Mouse (Mus musculus) spleen, adult 18-20 months (tissue): ENCODE measurements around the gene Plekha1.

Experiments used
- DNase-seq, 2 experiments: peaks; one replicate each; pipeline ENCODE4 v3.0.0; 2022; ENCODE audit warnings: mixed read lengths in 2 of 2

The Plekha1 gene

DNA sequence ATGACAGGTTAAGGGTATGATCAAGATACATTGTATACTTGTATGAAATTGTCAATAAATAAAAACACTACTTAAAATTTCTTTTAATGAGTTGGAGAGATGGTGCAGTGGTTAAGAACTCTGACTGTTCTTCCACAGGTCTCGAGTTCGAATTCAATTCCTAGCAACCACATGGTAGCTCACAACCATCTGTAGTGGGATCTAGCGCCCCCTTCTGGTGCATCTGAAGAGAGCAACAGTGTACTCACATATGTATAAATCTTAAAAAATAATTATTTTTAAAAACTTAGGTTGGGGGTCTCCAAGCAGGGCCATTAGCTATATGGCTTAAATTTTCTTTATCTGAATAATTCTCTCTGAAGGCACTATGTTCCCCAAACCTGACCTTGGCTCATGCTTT lies 64.8 kb downstream of the Plekha1 start:
- no peak for DNase-seq

DNA sequence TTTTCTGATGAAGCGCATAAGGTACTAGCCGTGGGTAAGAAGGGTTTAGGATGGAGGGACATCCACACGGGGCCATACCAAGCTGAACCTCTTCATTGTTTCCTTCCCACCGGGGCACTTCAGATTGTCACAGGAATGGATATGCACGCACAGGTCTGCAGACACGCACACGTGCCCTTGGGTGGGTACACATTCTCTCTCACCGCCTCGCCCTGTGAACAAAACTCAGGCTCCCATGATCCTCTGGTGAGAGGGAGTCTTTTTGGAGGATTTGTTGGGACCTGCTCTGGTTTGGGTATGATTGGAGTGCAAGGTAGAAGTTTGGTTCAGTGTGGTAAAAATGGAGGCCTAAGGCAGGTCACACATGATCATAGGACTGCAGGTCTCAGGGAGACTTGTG lies 67.4 kb downstream of the Plekha1 start:
- DNase-seq, result no peak

DNA sequence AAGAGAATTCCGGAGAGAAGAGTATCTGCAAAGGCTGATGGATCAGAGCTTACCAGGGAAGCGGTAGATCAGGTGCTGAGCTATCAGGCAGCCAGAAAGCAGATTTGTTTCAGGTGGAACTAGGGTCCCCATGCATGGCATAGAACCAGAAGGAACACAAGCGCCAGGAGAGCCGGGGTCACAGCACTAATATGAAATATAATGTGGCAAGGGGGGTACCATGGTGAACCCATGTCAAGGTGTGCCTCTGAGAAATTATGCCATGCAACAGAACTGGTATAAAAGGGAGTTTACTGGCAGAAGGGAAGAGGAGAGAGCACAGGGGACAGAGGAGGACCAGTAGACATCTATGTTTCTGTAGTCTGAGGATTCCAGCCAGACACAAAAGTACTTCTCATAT lies 69.1 kb downstream of the Plekha1 start:
- no peak for DNase-seq

DNA sequence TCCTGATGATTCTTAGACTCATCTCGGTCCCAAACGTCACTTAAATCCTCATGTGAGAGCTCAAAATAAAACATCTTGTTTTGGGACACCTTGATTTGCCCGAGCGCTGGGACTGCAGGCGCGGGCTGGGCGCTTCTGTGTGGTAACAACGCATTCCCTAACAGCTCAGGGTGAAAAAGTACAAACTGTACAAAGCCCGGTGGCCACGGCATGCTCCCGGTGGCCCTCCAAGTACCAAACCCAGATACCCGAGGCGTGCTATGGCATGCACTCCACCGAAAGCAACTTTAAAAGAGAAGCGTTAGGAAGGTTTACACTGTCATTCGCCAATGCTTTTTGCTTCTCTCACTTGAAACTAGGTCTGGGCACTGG lies 69.9 kb downstream of the Plekha1 start:
- no peak for DNase-seq

DNA sequence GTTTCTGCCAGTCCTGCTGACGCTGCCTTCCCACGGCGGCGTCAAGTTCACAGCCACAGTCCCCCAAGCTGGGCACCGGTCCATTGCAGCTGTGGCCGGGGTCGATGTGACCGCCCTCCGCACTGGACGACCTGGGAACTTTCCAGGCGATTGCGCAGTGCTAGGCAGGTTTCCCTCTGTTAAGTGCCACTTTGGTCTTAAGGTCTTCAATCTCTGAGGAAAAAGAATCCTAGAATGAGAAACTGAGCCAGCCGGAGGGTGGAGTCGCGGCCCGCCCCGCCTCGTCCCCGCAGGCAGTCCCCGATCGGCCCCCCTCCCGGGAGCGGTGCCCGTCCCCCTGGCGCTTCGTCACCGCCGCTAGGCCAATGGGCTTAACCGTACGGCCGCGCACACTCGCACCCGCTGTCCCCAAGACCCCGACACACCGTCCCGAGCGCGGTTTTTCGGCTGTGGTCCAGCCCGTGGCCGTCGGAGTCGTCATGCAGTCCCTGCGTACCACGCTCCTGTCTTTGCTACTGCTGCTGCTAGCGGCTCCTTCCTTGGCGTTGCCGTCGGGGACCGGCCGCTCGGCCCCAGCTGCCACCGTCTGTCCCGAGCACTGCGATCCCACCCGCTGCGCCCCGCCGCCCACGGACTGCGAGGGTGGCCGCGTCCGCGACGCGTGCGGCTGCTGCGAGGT lies 70.4 kb downstream of the Plekha1 start, which contains the start of gene Htra1:
Gene Htra1 (plus strand): TSS at position 319 of the 679 bp plus-strand sequence.
- peak; percentile 13 to 17 for DNase-seq

DNA sequence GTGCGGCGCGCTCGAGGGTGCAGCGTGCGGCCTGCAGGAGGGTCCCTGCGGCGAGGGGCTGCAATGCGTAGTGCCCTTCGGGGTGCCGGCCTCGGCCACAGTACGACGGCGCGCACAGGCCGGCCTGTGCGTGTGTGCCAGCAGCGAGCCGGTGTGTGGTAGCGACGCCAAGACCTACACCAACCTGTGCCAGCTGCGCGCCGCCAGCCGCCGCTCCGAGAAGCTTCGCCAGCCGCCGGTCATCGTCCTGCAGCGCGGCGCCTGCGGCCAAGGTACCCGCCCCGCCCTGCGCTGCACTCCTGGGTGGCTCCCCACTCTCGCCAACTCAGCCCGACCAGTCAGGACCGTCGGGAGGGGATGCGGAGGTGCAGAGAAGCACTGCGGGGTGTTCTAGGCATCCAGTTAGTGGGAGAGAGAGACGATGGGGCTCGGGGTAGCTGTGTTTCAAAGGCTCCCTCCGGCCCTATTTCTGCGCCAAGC lies 71.0 kb downstream of the Plekha1 start:
- no peak for DNase-seq

DNA sequence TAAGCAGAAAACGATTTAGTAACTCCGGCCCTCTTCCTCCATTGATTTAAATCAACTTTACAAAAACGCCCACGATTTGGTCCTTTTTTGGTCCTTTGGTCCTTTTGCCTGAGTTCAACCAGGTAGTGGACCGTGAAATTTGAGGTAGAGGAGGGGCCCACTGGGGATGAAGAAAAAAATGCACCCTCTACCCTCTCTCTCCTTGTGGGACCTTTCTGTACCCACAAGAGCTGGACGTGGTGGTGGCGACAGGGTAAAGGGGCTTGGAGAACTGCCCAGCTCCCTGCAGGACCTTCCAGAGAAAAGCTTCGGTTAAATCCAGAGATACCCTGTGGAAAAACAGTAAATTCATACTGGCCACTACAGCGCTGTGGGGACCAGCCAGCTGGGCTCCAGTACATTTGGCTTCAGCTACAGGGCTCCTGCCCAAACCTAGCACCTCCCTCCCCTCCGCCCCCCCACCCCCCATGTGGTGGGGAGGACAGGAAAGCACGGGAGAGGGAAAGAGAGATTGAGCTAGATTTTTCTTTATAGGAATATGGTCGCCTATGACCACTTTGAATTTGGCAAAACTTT lies 71.8 kb downstream of the Plekha1 start:
- DNase-seq, result no peak

DNA sequence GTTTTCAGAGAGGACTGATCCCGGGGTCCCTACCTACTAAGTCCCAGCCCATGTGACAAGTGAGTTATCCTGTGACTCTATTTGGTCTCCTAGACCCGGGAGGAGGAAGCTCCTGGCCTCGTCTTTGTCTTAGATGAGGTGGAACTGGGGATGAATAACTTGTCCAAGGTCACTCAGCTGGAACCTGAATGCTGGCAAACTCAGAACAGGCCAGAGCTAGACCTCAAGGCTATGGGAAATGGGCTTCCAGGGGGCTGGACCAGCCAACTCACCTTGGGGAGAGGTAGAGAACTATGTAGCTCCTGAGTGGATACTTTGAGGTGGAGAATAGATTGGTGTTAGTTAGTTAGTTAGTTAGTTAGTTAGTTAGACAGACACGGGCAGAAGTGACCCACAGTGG lies 72.4 kb downstream of the Plekha1 start:
- DNase-seq, result no peak

DNA sequence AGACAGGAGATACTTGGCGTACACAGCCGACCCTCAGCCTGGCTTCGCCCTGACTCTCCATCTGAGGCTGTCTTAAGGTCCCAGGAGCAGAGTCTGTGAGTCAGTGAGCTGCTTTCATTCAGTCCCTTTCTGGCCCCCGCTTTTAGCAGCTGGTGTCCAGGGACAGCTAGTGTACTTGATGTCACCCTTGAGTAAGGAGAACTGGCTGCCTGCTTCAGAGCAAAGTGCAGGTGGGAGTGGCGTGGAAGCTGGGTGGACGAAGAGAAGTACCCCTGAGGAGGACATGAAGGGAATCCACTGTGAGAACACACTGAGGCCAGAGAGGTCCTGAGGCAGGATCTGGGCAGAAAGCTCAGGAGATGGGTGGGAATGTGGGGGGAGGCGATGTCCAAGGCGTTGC lies 73.3 kb downstream of the Plekha1 start:
- no peak for DNase-seq

DNA sequence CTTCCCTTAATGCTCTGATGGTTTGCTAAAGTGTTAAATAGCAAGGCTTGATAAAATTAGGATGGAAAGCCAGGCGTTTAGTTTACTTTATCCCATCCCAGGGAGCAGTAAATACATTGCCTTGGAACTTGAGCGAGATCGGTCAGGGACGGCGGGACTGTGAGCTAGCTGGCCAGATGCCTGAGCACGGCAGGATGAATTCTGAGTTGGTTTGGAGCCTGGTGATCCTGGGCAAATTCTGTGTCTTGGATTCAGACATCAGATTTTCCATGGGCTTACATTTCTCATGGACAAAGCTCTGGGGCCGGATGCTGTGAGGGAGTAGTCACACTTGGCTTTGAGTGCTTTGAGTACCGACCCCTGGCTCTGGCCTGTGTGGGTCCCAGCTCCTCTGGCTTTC lies 75.2 kb downstream of the Plekha1 start:
- no peak for DNase-seq

DNA sequence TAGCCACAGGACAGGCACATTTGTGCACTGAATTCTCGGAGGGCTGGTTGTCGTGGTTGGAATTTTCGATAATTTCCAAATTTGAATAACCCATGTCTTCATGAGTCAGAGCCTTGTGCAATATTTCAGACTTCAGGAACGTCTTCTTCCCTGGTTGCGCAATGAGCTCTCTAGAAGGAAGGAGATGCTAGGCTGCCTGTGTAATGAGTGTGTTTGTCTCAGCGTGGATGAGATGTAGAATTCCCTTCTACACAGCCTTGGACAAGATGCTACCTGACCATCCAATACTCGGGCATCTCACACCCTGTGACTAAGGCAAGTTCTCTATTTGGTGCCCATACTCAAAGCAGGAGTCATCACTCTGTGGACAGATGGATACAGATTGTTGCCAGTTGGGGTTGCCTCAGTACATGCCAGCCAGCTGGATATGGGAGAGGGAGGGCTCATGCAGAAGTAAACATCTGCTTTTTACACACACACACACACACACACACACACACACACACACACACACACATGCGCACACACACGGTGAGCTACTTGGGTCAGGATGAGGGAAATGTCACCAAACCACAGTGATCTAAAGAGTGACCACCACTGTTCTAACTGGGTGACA lies 77.8 kb downstream of the Plekha1 start:
- no peak for DNase-seq

DNA sequence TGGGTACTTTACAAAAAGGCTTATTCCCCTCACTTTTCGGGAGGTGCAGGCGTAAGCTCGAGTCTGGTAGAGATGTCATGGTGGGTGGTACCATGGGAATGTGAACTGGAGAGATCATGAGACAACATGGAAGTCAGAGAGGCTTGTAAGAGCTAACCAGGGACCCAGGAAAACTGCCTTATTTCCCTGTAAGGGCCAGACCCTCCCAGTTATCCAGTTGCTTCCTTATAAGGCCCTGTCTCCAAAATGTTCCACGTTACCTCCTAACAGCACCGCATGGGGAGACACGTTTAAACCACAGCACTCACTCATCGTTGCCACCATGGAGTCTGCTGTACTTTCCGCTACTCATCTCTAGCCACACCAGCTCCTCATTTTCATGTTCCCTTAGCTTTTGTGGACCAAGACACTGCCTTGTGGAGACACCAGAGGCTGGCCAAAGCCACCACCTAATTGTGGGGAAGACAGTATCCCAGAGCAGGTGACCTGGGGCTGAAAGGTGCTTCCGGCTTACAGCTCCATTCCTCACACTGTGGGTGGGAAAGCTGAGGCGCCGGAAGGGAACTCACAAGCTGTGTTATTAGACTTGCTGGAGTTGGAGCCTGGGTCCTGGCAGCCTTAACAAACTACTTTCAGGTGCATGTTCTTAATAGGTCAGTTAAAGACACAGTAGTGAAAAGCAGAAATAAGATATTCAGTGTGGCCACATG lies 79.4 kb downstream of the Plekha1 start:
- no peak for DNase-seq

DNA sequence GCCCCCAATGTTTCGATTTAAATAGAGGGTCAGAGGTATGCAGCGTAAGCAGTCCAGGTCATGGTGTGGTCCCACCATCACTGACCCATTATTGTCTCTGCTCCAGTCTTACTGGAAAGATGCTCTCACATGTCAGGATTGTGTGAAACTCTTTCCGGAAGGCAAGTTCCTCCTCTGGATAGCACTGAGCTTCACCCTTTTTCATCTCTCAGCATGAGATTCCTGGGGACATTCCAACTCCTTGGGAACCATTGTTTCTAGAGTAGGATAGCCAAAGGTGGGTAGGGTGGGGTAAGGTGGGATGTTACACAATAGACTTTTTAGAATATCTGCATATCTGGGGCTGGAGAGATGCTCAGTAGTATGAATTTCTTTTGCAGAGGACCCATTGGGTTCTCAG lies 80.2 kb downstream of the Plekha1 start:
- no peak for DNase-seq

DNA sequence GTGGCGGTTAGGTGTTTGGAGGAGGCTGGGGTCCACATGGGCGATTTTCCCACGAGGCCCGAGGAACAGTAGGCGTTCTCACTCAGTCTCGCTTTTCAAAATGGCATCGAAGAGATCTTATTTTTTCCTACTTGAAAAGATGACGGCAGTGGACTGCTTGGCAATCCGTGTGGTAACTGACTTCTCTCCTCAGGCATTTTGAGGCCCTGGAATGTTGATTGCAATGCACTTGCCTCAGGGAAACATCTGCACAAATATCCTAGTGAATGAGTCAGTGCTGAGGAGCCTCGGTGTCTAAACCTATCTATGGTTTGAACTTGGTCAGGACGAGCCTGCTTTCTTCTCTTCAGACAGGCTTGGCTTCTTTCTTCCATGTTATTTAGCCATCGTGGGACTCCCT lies 80.7 kb downstream of the Plekha1 start:
- no peak for DNase-seq

DNA sequence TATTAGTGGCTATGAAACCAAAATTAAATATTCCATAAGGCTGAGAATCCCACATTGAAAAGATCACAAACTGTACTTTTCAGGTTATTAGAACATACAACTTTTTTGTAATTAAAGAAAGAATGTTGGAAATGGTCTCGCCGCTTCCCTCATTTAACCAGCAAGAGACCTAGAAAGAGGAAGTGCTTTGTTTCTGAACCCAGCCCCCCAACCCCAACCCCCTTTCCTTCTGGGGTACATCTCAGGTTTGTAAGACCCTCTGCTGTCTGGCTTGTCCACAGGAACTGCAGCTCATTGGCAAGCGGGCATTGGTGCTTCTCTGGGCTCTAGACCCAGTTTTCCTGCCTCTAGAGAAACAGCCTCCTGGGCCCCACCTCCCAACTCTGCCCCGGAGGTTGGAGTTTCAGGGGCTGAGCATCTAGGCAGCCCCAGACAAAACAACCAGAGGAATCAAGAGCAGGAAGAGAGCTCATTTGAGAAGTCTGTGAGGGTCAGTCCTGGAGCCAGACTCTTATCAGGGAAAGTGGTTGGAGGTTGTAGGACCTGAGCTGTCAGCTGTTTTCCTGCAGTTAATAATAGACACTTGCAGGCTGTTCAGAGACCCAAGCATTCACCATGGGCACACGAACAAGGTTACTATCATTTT lies 83.1 kb downstream of the Plekha1 start:
- no peak for DNase-seq

DNA sequence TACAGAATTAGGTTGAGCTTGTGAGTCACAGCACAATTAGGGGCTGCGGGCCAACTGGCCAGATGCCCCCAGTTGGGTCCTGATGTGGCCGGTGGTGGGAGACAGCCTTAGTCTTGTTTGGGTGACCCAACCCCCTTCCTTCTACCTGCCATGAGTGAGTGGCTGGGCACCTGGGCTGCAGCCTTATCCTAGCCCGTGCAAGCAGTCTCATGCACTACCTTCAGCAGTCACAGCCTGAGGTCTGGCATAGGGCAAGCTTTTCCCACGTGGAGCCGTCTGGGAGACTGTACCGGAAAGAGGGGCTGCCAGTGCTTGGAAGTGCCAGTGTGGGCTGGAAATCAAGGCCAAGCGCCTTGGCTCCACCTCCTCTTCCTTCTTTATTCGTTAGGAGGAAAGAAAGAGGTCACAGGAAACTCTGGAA lies 83.8 kb downstream of the Plekha1 start:
- DNase-seq, result no peak

DNA sequence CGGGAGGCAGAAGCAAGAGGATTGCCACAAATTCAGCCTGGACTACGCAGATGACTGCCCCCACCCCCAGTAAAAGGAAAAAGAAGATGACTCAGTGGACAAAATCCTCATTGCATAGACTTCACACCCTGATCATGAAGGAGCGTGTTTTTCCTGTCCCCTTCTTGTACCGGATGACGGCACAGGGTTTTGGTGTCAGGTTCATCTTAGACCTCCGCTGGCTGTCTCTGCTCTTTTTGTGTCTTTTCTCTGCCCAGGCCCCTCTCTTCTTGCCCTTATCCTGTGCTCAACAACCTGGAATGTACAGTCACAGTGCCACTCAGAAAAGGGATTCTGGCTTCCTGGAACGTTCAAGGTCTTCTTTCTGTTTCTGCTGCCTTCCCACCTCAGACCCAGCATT lies 84.9 kb downstream of the Plekha1 start:
- DNase-seq, result no peak

DNA sequence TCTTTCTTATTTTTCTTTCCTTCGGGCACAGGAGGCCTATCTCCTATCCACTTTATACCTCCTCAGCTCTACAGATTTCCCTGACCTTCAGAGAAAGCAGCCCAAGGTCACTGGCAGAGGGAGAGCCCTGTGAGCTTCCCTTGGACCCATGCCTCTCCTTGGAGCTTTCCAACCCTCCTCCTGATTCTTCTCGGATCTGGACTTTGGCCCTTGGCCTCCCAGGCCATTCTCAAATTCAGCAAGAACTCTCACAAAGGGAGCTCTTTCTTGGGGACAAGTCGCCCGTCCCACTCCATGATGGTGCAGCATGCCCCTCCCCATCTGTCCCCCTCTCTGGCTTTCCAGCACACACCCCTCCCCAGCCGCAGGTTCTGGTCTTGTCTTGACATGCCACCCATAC lies 85.4 kb downstream of the Plekha1 start:
- no peak for DNase-seq

DNA sequence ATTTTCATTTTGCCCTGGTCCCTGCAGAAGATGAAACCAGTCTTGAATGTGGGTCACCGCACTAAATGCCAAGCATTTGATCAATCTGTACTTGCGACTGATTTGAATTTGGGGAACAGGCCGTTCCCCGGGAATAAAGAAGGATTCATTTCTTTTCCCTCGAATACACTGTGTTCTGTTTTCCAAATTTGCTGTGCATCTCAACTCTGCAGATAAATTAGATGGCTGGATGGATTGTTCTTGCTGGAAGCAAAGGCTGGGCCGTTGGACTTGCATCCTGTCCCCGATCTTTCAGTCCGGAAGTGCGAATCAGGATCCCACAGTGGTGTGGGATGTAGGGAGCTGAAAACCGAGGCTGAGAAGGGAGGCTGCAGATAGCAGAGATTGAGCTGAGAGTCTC lies 87.8 kb downstream of the Plekha1 start:
- DNase-seq, result no peak

DNA sequence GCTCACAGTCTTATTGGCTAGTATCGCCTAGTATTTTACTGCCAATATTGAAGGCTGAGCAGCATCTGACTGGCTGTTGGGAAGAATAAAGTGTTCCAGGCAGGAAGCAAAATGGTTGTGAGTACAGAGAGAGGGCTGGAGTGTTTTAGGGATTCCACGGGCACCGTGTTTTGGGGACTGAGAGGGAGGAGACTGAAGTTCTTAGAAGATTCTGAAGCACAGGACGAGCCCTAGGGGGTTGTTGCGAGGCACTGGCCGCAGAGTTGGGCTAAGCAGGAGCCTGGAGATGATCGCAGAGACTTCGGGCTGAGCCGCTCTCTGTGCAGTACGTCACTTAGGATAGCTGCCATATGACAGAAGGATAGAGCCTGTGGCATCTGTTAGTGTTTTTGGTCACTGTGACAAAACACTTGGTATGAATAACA lies 88.6 kb downstream of the Plekha1 start:
- DNase-seq, result no peak

DNA sequence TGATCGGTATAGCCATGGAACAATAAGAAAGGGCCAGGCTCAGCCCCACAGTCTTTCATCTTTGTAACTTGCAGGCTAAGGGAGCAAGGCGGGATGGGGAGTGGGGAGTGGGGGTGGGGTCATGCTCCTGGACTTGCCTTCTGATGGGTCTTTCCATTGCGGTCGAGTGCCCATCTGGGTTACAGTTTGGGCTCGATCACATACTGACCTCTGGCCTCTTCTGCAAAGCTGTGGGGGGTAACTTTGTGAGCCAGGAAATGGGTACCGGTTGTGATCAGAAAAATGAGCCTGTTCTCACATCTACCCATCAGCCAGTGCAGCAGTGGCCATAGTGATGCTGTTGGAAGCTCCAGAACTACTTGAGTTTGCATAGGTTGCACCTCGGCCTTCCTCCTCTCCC lies 93.0 kb downstream of the Plekha1 start:
- no peak for DNase-seq

DNA sequence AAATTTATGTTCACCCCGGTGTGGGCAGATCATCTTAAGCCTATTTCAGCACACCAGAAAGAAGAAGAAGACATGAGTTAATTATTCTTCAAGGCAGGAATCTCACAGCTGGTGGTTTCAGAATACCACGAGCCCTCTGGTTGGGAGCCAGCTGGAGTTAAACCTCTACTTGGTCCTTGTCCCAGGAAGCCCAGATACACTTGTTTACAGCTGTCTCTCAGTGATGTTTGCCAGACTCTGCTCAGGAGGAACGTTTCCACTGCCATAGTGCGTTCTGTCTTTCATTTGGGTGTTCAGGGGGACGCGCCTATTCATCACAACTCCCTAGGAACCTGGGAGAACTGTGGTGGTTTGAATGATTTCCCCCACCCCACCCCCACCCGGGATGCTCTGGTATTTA lies 94.3 kb downstream of the Plekha1 start:
- DNase-seq, result no peak

DNA sequence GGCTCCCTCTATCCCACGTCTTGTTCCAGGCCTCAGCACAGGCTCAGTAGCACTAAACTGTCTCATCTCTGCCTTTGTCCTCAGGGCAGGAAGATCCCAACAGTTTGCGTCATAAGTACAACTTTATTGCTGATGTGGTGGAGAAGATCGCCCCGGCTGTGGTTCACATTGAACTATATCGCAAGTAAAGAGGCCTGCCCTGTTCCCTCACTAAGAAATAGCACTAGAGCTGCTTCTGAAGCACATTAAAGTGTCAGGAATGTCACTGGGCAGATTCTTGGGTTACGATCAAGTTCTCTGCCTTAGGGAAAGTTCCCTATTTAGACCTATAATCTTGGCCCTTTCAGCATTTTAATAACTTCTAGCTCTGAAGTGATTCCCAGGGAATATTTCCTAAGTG lies 95.9 kb downstream of the Plekha1 start:
- DNase-seq, result no peak
